Comparison of ENCODE assay signal across 9 mouse cellular contexts in the genomic region with DNA sequence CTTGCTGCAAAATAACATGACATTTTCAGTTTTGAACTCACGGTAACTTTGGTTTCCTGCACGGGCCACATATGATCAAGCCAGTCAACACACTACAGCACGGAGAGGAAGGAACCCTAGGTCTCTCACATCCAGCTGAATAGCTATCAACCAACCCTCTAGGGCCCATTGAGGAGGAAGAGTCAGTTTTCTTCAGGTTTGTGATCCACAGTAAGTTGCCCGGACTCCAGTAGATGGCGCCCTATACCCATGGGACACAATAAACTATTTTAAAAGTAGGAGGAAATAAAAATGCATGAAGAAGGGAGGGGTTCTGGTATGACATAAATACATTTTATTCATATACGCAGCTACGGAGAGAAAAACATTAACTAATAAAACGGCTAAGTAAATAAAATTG. TPM values are rescaled to one million over a fixed set of nuclear protein-coding genes. Genes with fewer than 3 reads are reported as not detected.
DNase-seq lines count a peak whose midpoint lies in the region; ATAC-seq lines count a peak whose summit lies in the region.
"Had no signal": no experiment of that assay in that cellular context is flagged by ENCODE, and none has a peak within 500 bp of the region (broad histone marks: within the 10 kb centered on the region; RNA-seq: fewer than 3 reads in every experiment).

No protein-coding gene starts in this region.

- no peak overlapping the region for H3K4me2 ChIP-seq in hindbrain, embryonic 11.5 days (replicated peaks; ENCODE audit: low read depth, low read length)
- H3K4me2 ChIP-seq in hindbrain, embryonic 12.5 days (replicated peaks): no peak overlapping the region
- H3K4me2 ChIP-seq in liver, embryonic 11.5 days: no peak overlapping the region
- H3K4me2 ChIP-seq: embryonic facial prominence, embryonic 15.5 days had no signal

- no peak overlapping the region for H3K4me3 ChIP-seq in hindbrain, embryonic 11.5 days (ENCODE audit: low read depth, low read length)
- H3K4me3 ChIP-seq in hindbrain, embryonic 12.5 days: no peak overlapping the region
- no peak overlapping the region for H3K4me3 ChIP-seq in liver, embryonic 11.5 days (ENCODE audit: low read depth, low read length)
- H3K4me3 ChIP-seq: embryonic facial prominence, embryonic 15.5 days had no signal

- H3K27me3 ChIP-seq in hindbrain, embryonic 11.5 days (ENCODE audit: control insufficient read depth, insufficient read depth, low read length): no peaks in the 10 kb centered on the region
- H3K27me3 ChIP-seq in hindbrain, embryonic 12.5 days: no peaks in the 10 kb centered on the region
- H3K27me3 ChIP-seq in liver, embryonic 11.5 days (replicated peaks; ENCODE audit: control insufficient read depth, insufficient read depth, low read length): no peaks in the 10 kb centered on the region
- no peaks in the 10 kb centered on the region for H3K27me3 ChIP-seq in splenic B cell, adult 2 months (ENCODE audit: control insufficient read depth, insufficient read depth, low read length, poor library complexity, severe bottlenecking)
- H3K27me3 ChIP-seq: embryonic facial prominence, embryonic 15.5 days had no signal

- ATAC-seq in hindbrain, embryonic 11.5 days (ENCODE audit: low FRiP score): no peak
- no peak for ATAC-seq in hindbrain, embryonic 12.5 days (ENCODE audit: low FRiP score)
- ATAC-seq in liver, embryonic 11.5 days (replicated peaks; ENCODE audit: low FRiP score): peak; percentile 55

- no peak overlapping the region for H3K9ac ChIP-seq in hindbrain, embryonic 11.5 days (ENCODE audit: low read depth, low read length)
- no peak overlapping the region for H3K9ac ChIP-seq in hindbrain, embryonic 12.5 days
- H3K9ac ChIP-seq in liver, embryonic 11.5 days (ENCODE audit: low read depth, low read length): no peak overlapping the region
- H3K9ac ChIP-seq: embryonic facial prominence, embryonic 15.5 days had no signal

- no peaks in the 10 kb centered on the region for H3K36me3 ChIP-seq in hindbrain, embryonic 11.5 days (ENCODE audit: control insufficient read depth, insufficient read depth, low read length)
- H3K36me3 ChIP-seq in hindbrain, embryonic 12.5 days: no peaks in the 10 kb centered on the region
- no peaks in the 10 kb centered on the region for H3K36me3 ChIP-seq in liver, embryonic 11.5 days (ENCODE audit: control insufficient read depth, insufficient read depth, low read length)
- H3K36me3 ChIP-seq in splenic B cell, adult 2 months (ENCODE audit: control insufficient read depth, insufficient read depth, low read length, poor library complexity, severe bottlenecking): no peaks in the 10 kb centered on the region
- H3K36me3 ChIP-seq: embryonic facial prominence, embryonic 15.5 days had no signal

- no peaks in the 10 kb centered on the region for H3K9me3 ChIP-seq in hindbrain, embryonic 11.5 days (ENCODE audit: control insufficient read depth, low read length)
- H3K9me3 ChIP-seq in hindbrain, embryonic 12.5 days (replicated peaks): no peaks in the 10 kb centered on the region
- no peaks in the 10 kb centered on the region for H3K9me3 ChIP-seq in liver, embryonic 11.5 days (ENCODE audit: control insufficient read depth, low read length)
- H3K9me3 ChIP-seq: embryonic facial prominence, embryonic 15.5 days had no signal

- 65% methylated on average over 8 of the region's 8 CpGs for WGBS in hindbrain, embryonic 11.5 days
- WGBS in hindbrain, embryonic 12.5 days: 63% methylated on average over 8 of the region's 8 CpGs
- 51% methylated on average over 8 of the region's 8 CpGs for WGBS in liver, embryonic 11.5 days

- H3K27ac ChIP-seq in hindbrain, embryonic 11.5 days (ENCODE audit: low read depth, low read length): no peak overlapping the region
- H3K27ac ChIP-seq in hindbrain, embryonic 12.5 days: no peak overlapping the region
- no peak overlapping the region for H3K27ac ChIP-seq in liver, embryonic 11.5 days (ENCODE audit: low read depth, low read length)
- H3K27ac ChIP-seq: embryonic facial prominence, embryonic 15.5 days had no signal

- peak; percentile 39 for DNase-seq in hindbrain, embryonic 11.5 days (ENCODE audit: low spot score)
- peak; percentile 35 for DNase-seq in urinary bladder, postnatal 25 days (ENCODE audit: low spot score)
- no peak for DNase-seq in urinary bladder, postnatal 10 days (ENCODE audit: low spot score)
- peak; percentile 64 for DNase-seq in embryo, embryonic 10.5 days (ENCODE audit: low spot score)
- DNase-seq in liver, embryonic 11.5 days (ENCODE audit: low spot score): no peak
- peak; percentile 31 for DNase-seq in splenic B cell, adult 2 months (ENCODE audit: low read depth, low spot score)
- no peak for DNase-seq in cerebellum, postnatal 36 days

- no peaks in the 10 kb centered on the region for H3K4me1 ChIP-seq in hindbrain, embryonic 11.5 days (replicated peaks; ENCODE audit: control insufficient read depth, insufficient read depth, low read length)
- no peaks in the 10 kb centered on the region for H3K4me1 ChIP-seq in hindbrain, embryonic 12.5 days
- peaks cover 6% of the 10 kb centered on the region; the same call in 1 of the 2 replicates for H3K4me1 ChIP-seq in liver, embryonic 11.5 days (replicated peaks; ENCODE audit: control insufficient read depth, insufficient read depth, low read length)
- H3K4me1 ChIP-seq: embryonic facial prominence, embryonic 15.5 days had no signal

RNA-seq across cellular contexts. Expression of a gene that starts 13.6 kb away (rescaled TPM):
- 7.7 and 8.0 TPM in 2 replicates for polyA plus RNA-seq in hindbrain, embryonic 11.5 days (2014; fragmentation: Nextera tagmentation; extraction: Ambion mirVana)
- 3.3 and 3.7 TPM in 2 replicates for polyA plus RNA-seq in hindbrain, embryonic 12.5 days (2016; fragmentation: Nextera tagmentation; extraction: Ambion mirVana)
- polyA plus RNA-seq in liver, embryonic 11.5 days (2014; fragmentation: Nextera tagmentation; extraction: Ambion mirVana): 164 and 181 TPM in 2 replicates

RNA-seq across cellular contexts. Expression of a gene that starts 17.7 kb away (rescaled TPM):
- not detected in 2 replicates for polyA plus RNA-seq in hindbrain, embryonic 11.5 days (2014; fragmentation: Nextera tagmentation; extraction: Ambion mirVana)
- not detected in 2 replicates for polyA plus RNA-seq in hindbrain, embryonic 12.5 days (2016; fragmentation: Nextera tagmentation; extraction: Ambion mirVana)
- polyA plus RNA-seq in liver, embryonic 11.5 days (2014; fragmentation: Nextera tagmentation; extraction: Ambion mirVana): 0.44 TPM in 2 replicates

RNA-seq across cellular contexts. Expression of a gene that starts 55.8 kb away (rescaled TPM):
- polyA plus RNA-seq in hindbrain, embryonic 11.5 days (2014; fragmentation: Nextera tagmentation; extraction: Ambion mirVana): 0.90 and 1.7 TPM in 2 replicates
- 0.81 and 1.2 TPM in 2 replicates for polyA plus RNA-seq in hindbrain, embryonic 12.5 days (2016; fragmentation: Nextera tagmentation; extraction: Ambion mirVana)
- 0.88 and 1.3 TPM in 2 replicates for polyA plus RNA-seq in liver, embryonic 11.5 days (2014; fragmentation: Nextera tagmentation; extraction: Ambion mirVana)

Comparison
In these comparisons a context has a peak if more than half of its experiments do, and no peak if none do; other contexts are left out.
1. DNase-seq: peak in hindbrain, embryonic 11.5 days (single experiment), urinary bladder, postnatal 25 days (single experiment), embryo, embryonic 10.5 days (single experiment) and splenic B cell, adult 2 months (single experiment); none in urinary bladder, postnatal 10 days (single experiment), liver, embryonic 11.5 days (single experiment) and cerebellum, postnatal 36 days (0 of 2).
2. RNA of a gene that starts 13.6 kb away (polyA plus RNA-seq): 164 to 181 TPM in liver, embryonic 11.5 days; 7.7 to 8.0 TPM in hindbrain, embryonic 11.5 days and 3.3 to 3.7 TPM in hindbrain, embryonic 12.5 days; every median in the first group is over 10 times any median in the second.